Mouse (Mus musculus) kidney, embryonic 15.5 days (tissue): Measurements from ENCODE around the gene Rdh19. TPM values are rescaled to one million over a fixed set of nuclear protein-coding genes. Genes with fewer than 3 reads are reported as not detected.
"Not testable (repeated sequence)": the region's sequence is repeated elsewhere in the genome, so short reads cannot be mapped to it uniquely, and the experiment has no call there.

Experiments used
- ATAC-seq: fragments of 200-750 bp; cut with Nextera tagmentation; replicated peaks from 2 replicates; pipeline ENCODE4 v1.8.0; 2017; ENCODE audit warnings: moderate TSS enrichment; ENCODE audit not compliant: low FRiP score
- H3K27ac ChIP-seq: fragments of 300-500 bp; sonication (generic); 2 replicates; pipeline ENCODE4 v1.5.1; 2015; ENCODE audit warnings: mild to moderate bottlenecking, inconsistent platforms
- H3K27me3 ChIP-seq: fragments of 300-500 bp; sonication (generic); 2 replicates; pipeline ENCODE4 v1.6.1; 2015; ENCODE audit warnings: inconsistent platforms
- H3K36me3 ChIP-seq: fragments of 300-500 bp; sonication (generic); 2 replicates; pipeline ENCODE4 v1.6.1; 2015; ENCODE audit warnings: inconsistent platforms
- H3K4me1 ChIP-seq: fragments of 300-500 bp; sonication (generic); 2 replicates; pipeline ENCODE4 v1.6.1; 2015; ENCODE audit warnings: inconsistent platforms
- H3K4me2 ChIP-seq: fragments of 300-500 bp; sonication (generic); 2 replicates; pipeline ENCODE4 v1.6.1; 2015; ENCODE audit warnings: moderate library complexity, mild to moderate bottlenecking, inconsistent platforms
- H3K4me3 ChIP-seq: fragments of 300-500 bp; sonication (generic); replicated peaks from 2 replicates; pipeline ENCODE4 v1.5.1; 2015; ENCODE audit warnings: mild to moderate bottlenecking, inconsistent platforms
- H3K9ac ChIP-seq: fragments of 300-500 bp; sonication (generic); 2 replicates; pipeline ENCODE4 v1.6.1; 2015; ENCODE audit warnings: mild to moderate bottlenecking, inconsistent platforms
- H3K9me3 ChIP-seq: fragments of 300-500 bp; sonication (generic); replicated peaks from 2 replicates; pipeline ENCODE4 v1.6.1; 2016; ENCODE audit warnings: inconsistent platforms
- WGBS: fragments of 180-500 bp; shearing (Covaris S2); methylation state at CpG from one replicate; pipeline ENCODE4 v1.1.7; 2015; ENCODE audit warnings: mixed read lengths; 5-methylcytosine and 5-hydroxymethylcytosine counted together
- polyA plus RNA-seq: library from polyadenylated mRNA; unstranded; fragments of >200 nt; fragmentation: Nextera tagmentation; extraction: Ambion mirVana; gene quantifications from 2 replicates; pipeline ENCODE4 v1.2.1, GENCODE M21; 2015

Gene Rdh19
- polyA plus RNA-seq: 2.0 TPM in 2 replicates

- Histone ChIP-seq H3K36me3 (no peaks in the 10 kb centered on the region), H3K4me3 (no peak within 1 kb of the TSS), H3K27me3 (no peaks in the 10 kb centered on the region), H3K9ac (no peak within 1 kb of the TSS), H3K9me3 (no peaks in the 10 kb centered on the region), H3K27ac (no peak within 1 kb of the TSS), H3K4me1 (no peaks in the 10 kb centered on the region; the same call in 1 of the 2 replicates), H3K4me2 (no peak within 1 kb of the TSS)
- no peak for ATAC-seq
- 72% methylated on average over 1 of the region's 1 CpGs for WGBS
These were observed at the start of gene Rdh19 for GRCm38 (mm10) chr10:127849628-127850027. Gene Rdh19, plus strand, starts transcription at chr10:127849928.

GRCm38 (mm10) chr10:127800891-127801290, 48.8 kb upstream of the Rdh19 start, which contains the start of gene Rdh16:
Gene Rdh16, plus strand, starts transcription at chr10:127801152.
- Histone ChIP-seq H3K27me3 (no peaks in the 10 kb centered on the region), H3K9ac (no peak within 1 kb of the TSS), H3K4me3 (no peak within 1 kb of the TSS), H3K9me3 (no peaks in the 10 kb centered on the region), H3K36me3 (no peaks in the 10 kb centered on the region), H3K27ac (no peak within 1 kb of the TSS), H3K4me1 (no peaks in the 10 kb centered on the region), H3K4me2 (no peak within 1 kb of the TSS)
- ATAC-seq: no peak
- 71% methylated on average over 6 of the region's 6 CpGs for WGBS

- no peak overlapping the region for H3K9ac ChIP-seq
- WGBS: 90% methylated on average over 2 of the region's 2 CpGs
- ATAC-seq: no peak
These were observed 48.1 kb upstream of the Rdh19 start for GRCm38 (mm10) chr10:127801612-127802011.

GRCm38 (mm10) chr10:127802236-127802635, 47.5 kb upstream of the Rdh19 start:
- Histone ChIP-seq H3K4me1 (no peaks in the 10 kb centered on the region), H3K4me2 (no peak overlapping the region), H3K9ac (no peak overlapping the region), H3K27me3 (no peaks in the 10 kb centered on the region), H3K27ac (no peak overlapping the region), H3K36me3 (no peaks in the 10 kb centered on the region), H3K9me3 (no peaks in the 10 kb centered on the region), H3K4me3 (no peak overlapping the region)
- 79% methylated on average over 5 of the region's 5 CpGs for WGBS
- ATAC-seq: no peak

More at GRCm38 (mm10) chr10:127801612-127802011, 48.1 kb upstream of the Rdh19 start:
- no peaks in the 10 kb centered on the region for H3K27me3 ChIP-seq
- H3K9me3 ChIP-seq: no peaks in the 10 kb centered on the region
- no peak overlapping the region for H3K4me2 ChIP-seq
- H3K4me1 ChIP-seq: no peaks in the 10 kb centered on the region
- H3K36me3 ChIP-seq: no peaks in the 10 kb centered on the region
- no peak overlapping the region for H3K4me3 ChIP-seq
- H3K27ac ChIP-seq: no peak overlapping the region

- Histone ChIP-seq H3K9ac (no peak overlapping the region), H3K4me2 (no peak overlapping the region), H3K27me3 (no peaks in the 10 kb centered on the region), H3K4me3 (no peak overlapping the region), H3K9me3 (no peaks in the 10 kb centered on the region), H3K36me3 (no peaks in the 10 kb centered on the region), H3K4me1 (no peaks in the 10 kb centered on the region), H3K27ac (no peak overlapping the region)
- ATAC-seq: no peak
- 66% methylated on average over 7 of the region's 7 CpGs for WGBS
These were observed 45.3 kb upstream of the Rdh19 start for GRCm38 (mm10) chr10:127804416-127804815.

GRCm38 (mm10) chr10:127815888-127816287, 33.8 kb upstream of the Rdh19 start:
- Histone ChIP-seq H3K36me3 (no peaks in the 10 kb centered on the region), H3K4me2 (no peak overlapping the region), H3K27me3 (no peaks in the 10 kb centered on the region), H3K27ac (no peak overlapping the region), H3K4me1 (no peaks in the 10 kb centered on the region), H3K9ac (no peak overlapping the region), H3K4me3 (no peak overlapping the region), H3K9me3 (0 out of 2 replicates have a peak, but pooled peaks cover 2% of the 10 kb centered on the region)
- no peak for ATAC-seq

GRCm38 (mm10) chr10:127817268-127817910, 32.3 kb upstream of the Rdh19 start:
- not testable (repeated sequence) for H3K36me3 ChIP-seq, H3K27me3 ChIP-seq, H3K9ac ChIP-seq, H3K4me2 ChIP-seq, H3K27ac ChIP-seq, H3K4me3 ChIP-seq, ATAC-seq, H3K9me3 ChIP-seq, H3K4me1 ChIP-seq
- WGBS: 75% methylated on average over 4 of the region's 4 CpGs

GRCm38 (mm10) chr10:127821806-127822205, 27.9 kb upstream of the Rdh19 start:
- H3K9ac ChIP-seq, H3K36me3 ChIP-seq, ATAC-seq, H3K27ac ChIP-seq, H3K4me3 ChIP-seq, H3K27me3 ChIP-seq, H3K4me1 ChIP-seq, H3K9me3 ChIP-seq, H3K4me2 ChIP-seq: not testable (repeated sequence)
- 83% methylated on average over 2 of the region's 2 CpGs for WGBS

GRCm38 (mm10) chr10:127825386-127825785, 24.3 kb upstream of the Rdh19 start:
- Histone ChIP-seq H3K9ac (no peak overlapping the region), H3K27me3 (no peaks in the 10 kb centered on the region), H3K4me2 (no peak overlapping the region), H3K9me3 (0 out of 2 replicates have a peak, but pooled peaks cover 3% of the 10 kb centered on the region), H3K4me1 (no peaks in the 10 kb centered on the region), H3K4me3 (no peak overlapping the region), H3K27ac (no peak overlapping the region), H3K36me3 (no peaks in the 10 kb centered on the region)
- ATAC-seq: no peak
- WGBS: 82% methylated on average over 6 of the region's 6 CpGs

GRCm38 (mm10) chr10:127829121-127829520, 20.6 kb upstream of the Rdh19 start:
- no peak overlapping the region for H3K4me2 ChIP-seq
- ATAC-seq: no peak
- 74% methylated on average over 3 of the region's 3 CpGs for WGBS
- H3K27ac ChIP-seq: no peak overlapping the region
- H3K27me3 ChIP-seq: no peaks in the 10 kb centered on the region
- H3K9ac ChIP-seq: no peak overlapping the region
- no peaks in the 10 kb centered on the region for H3K4me1 ChIP-seq
- no peak overlapping the region for H3K4me3 ChIP-seq
- H3K9me3 ChIP-seq: no peaks in the 10 kb centered on the region
- H3K36me3 ChIP-seq: no peaks in the 10 kb centered on the region

- not testable (repeated sequence) for ATAC-seq, H3K4me2 ChIP-seq, H3K4me1 ChIP-seq, H3K9me3 ChIP-seq, H3K4me3 ChIP-seq, H3K27me3 ChIP-seq, H3K36me3 ChIP-seq, H3K9ac ChIP-seq
- 0 out of 2 replicates have a peak overlapping the region, but pooled peaks have one; percentile 3 for H3K27ac ChIP-seq
- 90% methylated on average over 1 of the region's 1 CpGs for WGBS
These were observed 15.5 kb upstream of the Rdh19 start for GRCm38 (mm10) chr10:127834186-127834585.

- Histone ChIP-seq H3K9me3 (no peaks in the 10 kb centered on the region), H3K4me3 (no peak overlapping the region), H3K27ac (peak overlapping the region; percentile 86), H3K9ac (no peak overlapping the region), H3K27me3 (no peaks in the 10 kb centered on the region), H3K4me2 (no peak overlapping the region), H3K4me1 (peaks cover 5% of the 10 kb centered on the region; the same call in 1 of the 2 replicates), H3K36me3 (no peaks in the 10 kb centered on the region)
- 60% methylated on average over 5 of the region's 5 CpGs for WGBS
- ATAC-seq: no peak
These were observed 14.4 kb upstream of the Rdh19 start for GRCm38 (mm10) chr10:127835292-127835691.

- not testable (repeated sequence) for H3K27ac ChIP-seq, H3K4me1 ChIP-seq, H3K4me3 ChIP-seq, ATAC-seq, H3K36me3 ChIP-seq, H3K9ac ChIP-seq, H3K9me3 ChIP-seq, H3K4me2 ChIP-seq, H3K27me3 ChIP-seq
- 85% methylated on average over 5 of the region's 5 CpGs for WGBS
These were observed 11.9 kb upstream of the Rdh19 start for GRCm38 (mm10) chr10:127837793-127838192.
